In the genomic region with DNA sequence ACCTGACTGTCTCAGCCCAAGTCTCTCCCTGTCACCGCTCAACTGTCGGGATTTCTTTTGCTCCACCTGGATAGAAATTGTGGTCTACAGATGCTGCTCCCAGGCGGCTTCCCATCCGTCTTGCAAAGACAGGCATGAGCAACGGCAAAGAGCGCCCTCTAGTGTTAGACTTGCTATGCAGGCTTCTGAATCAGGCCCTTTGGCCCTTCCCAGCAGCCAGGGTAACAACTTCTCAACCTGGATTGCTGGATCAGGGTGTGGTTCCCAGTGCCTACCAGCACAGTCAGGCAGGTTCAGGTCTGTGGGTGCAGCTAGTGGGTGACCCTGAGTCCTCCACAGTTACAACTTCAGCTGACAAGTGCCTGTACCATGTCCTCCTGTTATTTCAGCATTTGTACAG, we compare ENCODE assay signal across 9 mouse cellular contexts. TPM values are rescaled to one million over a fixed set of nuclear protein-coding genes. Genes with fewer than 3 reads are reported as not detected.
DNase-seq lines count a peak whose midpoint lies in the region; ATAC-seq and TF ChIP-seq lines count a peak whose summit lies in the region.
"Had no signal": no experiment of that assay in that cellular context is flagged by ENCODE, and none has a peak within 500 bp of the region (broad histone marks: within the 10 kb centered on the region; RNA-seq: fewer than 3 reads in every experiment).

No protein-coding gene starts in this region.

- no peaks in the 10 kb centered on the region for H3K9me3 ChIP-seq in heart, embryonic 12.5 days (replicated peaks)
- no peaks in the 10 kb centered on the region for H3K9me3 ChIP-seq in midbrain, embryonic 14.5 days (ENCODE audit: control insufficient read depth, low read length)
- H3K9me3 ChIP-seq in stomach, embryonic 15.5 days: no peaks in the 10 kb centered on the region
- H3K9me3 ChIP-seq: neural tube, embryonic 12.5 days had no signal

- 2% methylated on average over 6 of the region's 6 CpGs for WGBS in heart, embryonic 12.5 days
- 0% methylated on average over 6 of the region's 6 CpGs for WGBS in midbrain, embryonic 14.5 days
- 1% methylated on average over 6 of the region's 6 CpGs for WGBS in stomach, embryonic 15.5 days

- H3K4me1 ChIP-seq in heart, embryonic 12.5 days (replicated peaks): no peaks in the 10 kb centered on the region
- H3K4me1 ChIP-seq in midbrain, embryonic 14.5 days (ENCODE audit: control insufficient read depth, insufficient read depth, low read length): no peaks in the 10 kb centered on the region
- H3K4me1 ChIP-seq in stomach, embryonic 15.5 days: no peaks in the 10 kb centered on the region
- H3K4me1 ChIP-seq: neural tube, embryonic 12.5 days had no signal

- intact Hi-C loops in heart, postnatal 36 days (cut with DNase I): loop anchor here (1.0 to 5.0 kb wide), 2 partner anchors 47 to 109 kb away; a partner anchor contains a TSS
- intact Hi-C loops in left cerebral cortex, adult 2 months (cut with DNase I): loop anchor here (2.0 kb wide), 1 partner anchor 47 kb away; no protein-coding TSS in a partner anchor

- peak; percentile 85 for TF ChIP-seq CTCF in left cerebral cortex, adult 2 months (IDR thresholded peaks at IDR 0.05)

- no peak overlapping the region for H3K4me3 ChIP-seq in heart, embryonic 12.5 days
- H3K4me3 ChIP-seq in left cerebral cortex, adult 2 months: no peak overlapping the region
- H3K4me3 ChIP-seq in midbrain, embryonic 14.5 days (replicated peaks; ENCODE audit: low read depth, low read length): no peak overlapping the region
- no peak overlapping the region for H3K4me3 ChIP-seq in stomach, embryonic 15.5 days (replicated peaks)
- H3K4me3 ChIP-seq: neural tube, embryonic 12.5 days had no signal

- peak; percentile 44 to 72 for DNase-seq in heart, adult 18-20 months
- DNase-seq in adrenal gland, postnatal 25 days: peak; percentile 76
- peak; percentile 81 for DNase-seq in embryo, embryonic 9.5 days (ENCODE audit: extremely low spot score)
- DNase-seq in heart, postnatal 36 days: peak; percentile 53 to 67
- peak; percentile 50 to 67 for DNase-seq in left cerebral cortex, adult 2 months (ENCODE audit: extremely low spot score in 1 of 2, low spot score in 2 of 2)
- peak; percentile 91 for DNase-seq in midbrain, embryonic 14.5 days

- no peaks in the 10 kb centered on the region for H3K36me3 ChIP-seq in heart, embryonic 12.5 days
- peaks cover 9% of the 10 kb centered on the region; the same call in 1 of the 2 replicates for H3K36me3 ChIP-seq in midbrain, embryonic 14.5 days (ENCODE audit: control insufficient read depth, insufficient read depth, low read length)
- no peaks in the 10 kb centered on the region for H3K36me3 ChIP-seq in stomach, embryonic 15.5 days

- H3K4me2 ChIP-seq in heart, embryonic 12.5 days: no peak overlapping the region
- H3K4me2 ChIP-seq in midbrain, embryonic 14.5 days (ENCODE audit: low read length): no peak overlapping the region
- no peak overlapping the region for H3K4me2 ChIP-seq in stomach, embryonic 15.5 days
- H3K4me2 ChIP-seq: neural tube, embryonic 12.5 days had no signal

- peaks cover 26% of the 10 kb centered on the region for H3K27me3 ChIP-seq in heart, embryonic 12.5 days (replicated peaks)
- no peaks in the 10 kb centered on the region for H3K27me3 ChIP-seq in midbrain, embryonic 14.5 days (ENCODE audit: control insufficient read depth, insufficient read depth, low read length)
- H3K27me3 ChIP-seq in stomach, embryonic 15.5 days (replicated peaks): no peaks in the 10 kb centered on the region
- H3K27me3 ChIP-seq: neural tube, embryonic 12.5 days had no signal

- H3K9ac ChIP-seq in heart, embryonic 12.5 days: no peak overlapping the region
- no peak overlapping the region for H3K9ac ChIP-seq in midbrain, embryonic 14.5 days (replicated peaks; ENCODE audit: low read length)
- H3K9ac ChIP-seq in stomach, embryonic 15.5 days: no peak overlapping the region
- H3K9ac ChIP-seq: neural tube, embryonic 12.5 days had no signal

- no peak overlapping the region for H3K27ac ChIP-seq in heart, embryonic 12.5 days (ENCODE audit: poor library complexity, severe bottlenecking)
- no peak overlapping the region for H3K27ac ChIP-seq in left cerebral cortex, adult 2 months
- H3K27ac ChIP-seq in midbrain, embryonic 14.5 days (replicated peaks; ENCODE audit: low read depth, low read length): no peak overlapping the region
- H3K27ac ChIP-seq in stomach, embryonic 15.5 days: no peak overlapping the region
- H3K27ac ChIP-seq: neural tube, embryonic 12.5 days had no signal

- ATAC-seq in heart, embryonic 12.5 days (ENCODE audit: insufficient number of reproducible peaks, low FRiP score): no peak; the same call in 1 of the 2 replicates
- ATAC-seq in midbrain, embryonic 14.5 days (ENCODE audit: low FRiP score, low TSS enrichment): no peak
- ATAC-seq in stomach, embryonic 15.5 days (ENCODE audit: insufficient read depth, low FRiP score, low read depth): peak; percentile 65

RNA-seq across cellular contexts. Expression of a gene that starts 23.9 kb away (rescaled TPM):
- not detected for total RNA-seq in heart, adult 18-20 months (2021)
- not detected in 2 replicates for polyA plus RNA-seq in heart, embryonic 12.5 days (2016; fragmentation: Nextera tagmentation; extraction: Ambion mirVana)
- not detected in 2 replicates for total RNA-seq in adrenal gland, postnatal 25 days (2021)
- total RNA-seq in heart, postnatal 36 days (2021): not detected
- total RNA-seq in left cerebral cortex, adult 2 months (2021): not detected
- polyA plus RNA-seq in midbrain, embryonic 14.5 days (2014; fragmentation: Nextera tagmentation; extraction: Ambion mirVana): not detected in 2 replicates
- not detected in 2 replicates for polyA plus RNA-seq in stomach, embryonic 15.5 days (2015; fragmentation: Nextera tagmentation; extraction: Ambion mirVana)
- polyA plus RNA-seq: neural tube, embryonic 12.5 days had no signal

RNA-seq across cellular contexts. Expression of a gene that starts 32.9 kb away (rescaled TPM):
- total RNA-seq in heart, adult 18-20 months (2021): 1 to 10 TPM; 2.0 to 2.2 TPM
- polyA plus RNA-seq in heart, embryonic 12.5 days (2016; fragmentation: Nextera tagmentation; extraction: Ambion mirVana): 13.6 and 14.1 TPM in 2 replicates
- 0.85 and 0.90 TPM in 2 replicates for total RNA-seq in adrenal gland, postnatal 25 days (2021)
- total RNA-seq in heart, postnatal 36 days (2021): 1 to 10 TPM; 2.1 to 2.5 TPM
- 10 to 100 TPM in 1 of 2 experiments, 1 to 10 TPM in 1; 6.5 to 11.9 TPM for total RNA-seq in left cerebral cortex, adult 2 months (2021)
- polyA plus RNA-seq in midbrain, embryonic 14.5 days (2014; fragmentation: Nextera tagmentation; extraction: Ambion mirVana): 49.2 and 52.1 TPM in 2 replicates
- polyA plus RNA-seq in stomach, embryonic 15.5 days (2015; fragmentation: Nextera tagmentation; extraction: Ambion mirVana): 34.0 and 34.5 TPM in 2 replicates
